Mouse (Mus musculus): Measurements from ENCODE around the gene Slc17a6.

Slc17a6 gene

GRCm38 (mm10) chr7:51621694-51622145 is at the start of gene Slc17a6:
Slc17a6 (plus strand) TSS chr7:51622006.
- no peak for DNase-seq (ENCODE audit: low read depth, low spot score)

GRCm38 (mm10) chr7:51600021-51600420 is 21.8 kb upstream of the Slc17a6 start:
- DNase-seq (ENCODE audit: low read depth, low spot score), result no peak

- no peak for DNase-seq (ENCODE audit: low read depth, low spot score)
These were observed 18.1 kb upstream of the Slc17a6 start for GRCm38 (mm10) chr7:51603741-51604140.

GRCm38 (mm10) chr7:51614404-51614803 is 7.4 kb upstream of the Slc17a6 start:
- peak; percentile 17 for DNase-seq (ENCODE audit: low read depth, low spot score)

GRCm38 (mm10) chr7:51617941-51618340 is 3.9 kb upstream of the Slc17a6 start:
- peak; percentile 11 for DNase-seq (ENCODE audit: low read depth, low spot score)

GRCm38 (mm10) chr7:51618412-51618811 is 3.4 kb upstream of the Slc17a6 start:
- DNase-seq (ENCODE audit: low read depth, low spot score), result no peak

- no peak for DNase-seq (ENCODE audit: low read depth, low spot score)
These were observed 1.8 kb upstream of the Slc17a6 start for GRCm38 (mm10) chr7:51619977-51620376.

- DNase-seq (ENCODE audit: low read depth, low spot score), result no peak
These were observed 390 bp downstream of the Slc17a6 start for GRCm38 (mm10) chr7:51622196-51622595.

GRCm38 (mm10) chr7:51622666-51623065 is 860 bp downstream of the Slc17a6 start:
- no peak for DNase-seq (ENCODE audit: low read depth, low spot score)

- DNase-seq (ENCODE audit: low read depth, low spot score), result no peak
These were observed 2.6 kb downstream of the Slc17a6 start for GRCm38 (mm10) chr7:51624336-51624897.

- no peak for DNase-seq (ENCODE audit: low read depth, low spot score)
These were observed 3.4 kb downstream of the Slc17a6 start for GRCm38 (mm10) chr7:51625161-51625560.

GRCm38 (mm10) chr7:51625591-51626255 is 3.9 kb downstream of the Slc17a6 start:
- DNase-seq (ENCODE audit: low read depth, low spot score), result no peak

- no peak for DNase-seq (ENCODE audit: low read depth, low spot score)
These were observed 4.7 kb downstream of the Slc17a6 start for GRCm38 (mm10) chr7:51626451-51627000.

- no peak for DNase-seq (ENCODE audit: low read depth, low spot score)
These were observed 5.3 kb downstream of the Slc17a6 start for GRCm38 (mm10) chr7:51627001-51627631.

- DNase-seq (ENCODE audit: low read depth, low spot score), result no peak
These were observed 5.9 kb downstream of the Slc17a6 start for GRCm38 (mm10) chr7:51627666-51628065.

- DNase-seq (ENCODE audit: low read depth, low spot score), result no peak
These were observed 6.5 kb downstream of the Slc17a6 start for GRCm38 (mm10) chr7:51628349-51628748.

- no peak for DNase-seq (ENCODE audit: low read depth, low spot score)
These were observed 7.4 kb downstream of the Slc17a6 start for GRCm38 (mm10) chr7:51629206-51629605.

- DNase-seq (ENCODE audit: low read depth, low spot score), result no peak
These were observed 9.4 kb downstream of the Slc17a6 start for GRCm38 (mm10) chr7:51631171-51631570.

GRCm38 (mm10) chr7:51632543-51633229 is 10.9 kb downstream of the Slc17a6 start:
- DNase-seq (ENCODE audit: low read depth, low spot score), result no peak

GRCm38 (mm10) chr7:51633230-51633844 is 11.5 kb downstream of the Slc17a6 start:
- no peak for DNase-seq (ENCODE audit: low read depth, low spot score)

GRCm38 (mm10) chr7:51657152-51657551 is 35.3 kb downstream of the Slc17a6 start:
- DNase-seq (ENCODE audit: low read depth, low spot score), result no peak

GRCm38 (mm10) chr7:51662441-51662840 is 40.6 kb downstream of the Slc17a6 start:
- DNase-seq (ENCODE audit: low read depth, low spot score), result no peak
